Mouse (Mus musculus) heart, postnatal 36 days (tissue): Measurements from ENCODE around the gene Gm10057. TPM values are rescaled to one million over a fixed set of nuclear protein-coding genes. Genes with fewer than 3 reads are reported as not detected.
"Not testable (repeated sequence)": the region's sequence is repeated elsewhere in the genome, so short reads cannot be mapped to it uniquely, and the experiment has no call there.

Experiments
- DNase-seq, 2 experiments: peaks; one replicate each; pipeline ENCODE4 v3.0.0; 2021 to 2022
- intact Hi-C: fragments of 180-260 bp; cut with DNase I; formaldehyde crosslinking; loops from one replicate; pipeline ENCODE4 v1.15.1; 2025
- total RNA-seq, 2 experiments: library from RNA; stranded (reverse); gene quantifications; 2 replicates each; pipeline ENCODE4 v1.2.3; 2021

Gm10057 gene
- not detected for total RNA-seq

DNA sequence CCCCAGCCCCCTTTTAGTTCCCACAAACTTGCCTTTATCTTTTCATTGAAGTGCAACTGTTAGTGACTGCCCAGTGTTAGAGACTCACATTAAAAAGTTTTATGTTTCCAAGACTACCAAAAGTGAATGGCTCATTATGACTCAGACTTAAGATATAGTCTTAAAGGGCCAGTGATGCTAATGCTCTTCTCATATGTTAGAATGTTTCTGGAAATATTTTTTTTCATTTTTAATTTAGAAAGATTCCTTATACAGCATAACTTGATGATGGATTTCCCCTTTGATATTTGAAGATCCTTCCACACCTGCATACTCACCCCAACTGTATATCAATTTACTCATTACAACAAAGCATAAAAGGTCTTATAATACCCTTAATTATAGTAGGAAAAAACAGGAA, at the start of gene Gm10057:
Gene Gm10057, minus strand, starts transcription at position 101 of the 400 bp plus-strand sequence.
- intact Hi-C loops, DNase-seq: not testable (repeated sequence)

DNA sequence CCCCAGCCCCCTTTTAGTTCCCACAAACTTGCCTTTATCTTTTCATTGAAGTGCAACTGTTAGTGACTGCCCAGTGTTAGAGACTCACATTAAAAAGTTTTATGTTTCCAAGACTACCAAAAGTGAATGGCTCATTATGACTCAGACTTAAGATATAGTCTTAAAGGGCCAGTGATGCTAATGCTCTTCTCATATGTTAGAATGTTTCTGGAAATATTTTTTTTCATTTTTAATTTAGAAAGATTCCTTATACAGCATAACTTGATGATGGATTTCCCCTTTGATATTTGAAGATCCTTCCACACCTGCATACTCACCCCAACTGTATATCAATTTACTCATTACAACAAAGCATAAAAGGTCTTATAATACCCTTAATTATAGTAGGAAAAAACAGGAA, 21.1 kb downstream of the Gm10057 start, which contains the start of gene 4921511M17Rik:
Gene 4921511M17Rik, minus strand, starts transcription at position 101 of the 400 bp plus-strand sequence.
- intact Hi-C loops, result not testable (repeated sequence)

GRCm38 (mm10) chrX:154012540-154012939, 42.3 kb downstream of the Gm10057 start, which contains the start of gene Samt1:
Samt1 (minus strand) TSS chrX:154012640.
- intact Hi-C loops, result not testable (repeated sequence)

More for the DNA sequence above, 21.1 kb downstream of the Gm10057 start, which contains the start of gene 4921511M17Rik:
- DNase-seq, result not testable (repeated sequence)

More at GRCm38 (mm10) chrX:154012540-154012939, 42.3 kb downstream of the Gm10057 start, which contains the start of gene Samt1:
- DNase-seq, result not testable (repeated sequence)

Other genes with a start within 250 kb of the Gm10057 start
- gene Spin2c, start 222.8 kb downstream of the Gm10057 start, total RNA-seq, result not detected
- not detected for gene Samt1, start 42.4 kb downstream of the Gm10057 start, total RNA-seq
- not detected for gene 4921511M17Rik, start 21.2 kb downstream of the Gm10057 start, total RNA-seq
- gene Gm15140, start 65.6 kb upstream of the Gm10057 start, total RNA-seq, result not detected